ENCODE assay signal across 11 mouse cellular contexts in genomic region chr10:112605592-112605991, GRCm38 (mm10).
"Had no signal": no experiment of that assay in that cellular context is flagged by ENCODE, and none has a peak within 500 bp of the region (broad histone marks: within the 10 kb centered on the region; RNA-seq: fewer than 3 reads in every experiment).

No protein-coding gene starts in this region.

- DNase-seq: kidney, postnatal 14 days; lung, adult 2 months; lung, postnatal 36 days; right cerebral cortex, adult 18-20 months; thymus, adult 18-20 months; thymus, postnatal 14 days had no signal

- H3K4me3 ChIP-seq: kidney, embryonic 15.5 days; left cerebral cortex, adult 2 months; liver, embryonic 15.5 days; midbrain, embryonic 13.5 days; neural tube, embryonic 15.5 days had no signal

- H3K36me3 ChIP-seq: kidney, embryonic 15.5 days; liver, embryonic 15.5 days; midbrain, embryonic 13.5 days; neural tube, embryonic 15.5 days had no signal

- H3K27me3 ChIP-seq: kidney, embryonic 15.5 days; liver, embryonic 15.5 days; midbrain, embryonic 13.5 days; neural tube, embryonic 15.5 days had no signal
